Mouse (Mus musculus) c-Kit-positive CD71-positive TER-119-positive erythroid progenitor cells, embryonic 14.5 days (primary cell): ENCODE data around the gene Nmur1.
"Not testable (repeated sequence)": the region's sequence is repeated elsewhere in the genome, so short reads cannot be mapped to it uniquely, and the experiment has no call there.

Experiments used
- DNase-seq: peaks from one replicate; pipeline ENCODE4 v3.0.0-alpha.2; 2013; ENCODE audit warnings: low spot score

Nmur1 gene

DNA sequence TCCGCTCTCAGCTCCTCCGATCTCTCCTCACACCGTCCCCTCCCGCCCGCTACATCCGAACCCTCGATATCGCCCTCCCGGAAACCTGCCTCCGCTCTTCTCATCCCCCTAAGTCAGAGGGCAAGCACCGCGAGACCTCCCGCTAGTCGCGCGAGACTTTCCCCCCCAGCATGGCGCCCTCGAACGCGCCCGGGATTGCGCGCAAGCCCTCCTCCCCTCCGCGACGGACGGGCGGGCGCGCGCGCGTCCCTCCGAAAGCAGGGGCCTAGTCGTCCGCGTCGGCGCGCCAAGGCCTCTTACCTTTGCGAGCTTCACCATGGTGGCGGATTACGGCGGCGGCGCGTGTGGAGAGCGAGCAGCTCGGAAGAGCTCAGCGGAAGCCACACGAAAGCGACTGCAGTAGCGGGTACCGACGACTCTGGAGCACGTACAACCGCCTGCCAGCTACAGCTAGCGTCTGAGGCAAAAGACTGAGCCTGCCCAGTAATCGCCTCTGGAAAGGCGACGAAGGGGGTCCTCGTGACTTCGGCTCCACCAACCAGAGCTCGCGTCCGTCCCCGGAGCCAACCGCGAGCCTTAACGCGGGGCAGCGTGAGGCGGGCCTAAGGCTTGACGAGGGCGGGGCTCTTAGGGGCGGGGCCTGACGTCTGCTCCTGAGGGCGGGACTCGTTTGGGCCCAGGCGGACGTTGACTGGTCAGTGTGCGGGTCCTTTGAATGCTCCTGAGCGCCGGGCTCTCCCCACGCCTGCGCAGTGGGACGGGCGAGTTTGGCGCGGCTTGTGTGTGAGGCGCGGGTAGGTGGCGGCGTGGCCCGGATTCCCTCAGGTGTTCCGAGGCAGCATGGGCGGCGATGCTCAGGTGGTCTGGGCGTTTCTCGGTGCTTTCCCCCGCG lies 66.9 kb downstream of the Nmur1 start, which contains the start of gene Ncl:
TSS of gene Ncl (minus strand) at position 495 of the 892 bp plus-strand sequence.
- peak; percentile 99 for DNase-seq

- no peak for DNase-seq
These were observed 67.7 kb downstream of the Nmur1 start for GRCm38 (mm10) chr1:86358229-86358905.

GRCm38 (mm10) chr1:86354186-86354585 lies 71.8 kb downstream of the Nmur1 start:
- no peak for DNase-seq

DNA sequence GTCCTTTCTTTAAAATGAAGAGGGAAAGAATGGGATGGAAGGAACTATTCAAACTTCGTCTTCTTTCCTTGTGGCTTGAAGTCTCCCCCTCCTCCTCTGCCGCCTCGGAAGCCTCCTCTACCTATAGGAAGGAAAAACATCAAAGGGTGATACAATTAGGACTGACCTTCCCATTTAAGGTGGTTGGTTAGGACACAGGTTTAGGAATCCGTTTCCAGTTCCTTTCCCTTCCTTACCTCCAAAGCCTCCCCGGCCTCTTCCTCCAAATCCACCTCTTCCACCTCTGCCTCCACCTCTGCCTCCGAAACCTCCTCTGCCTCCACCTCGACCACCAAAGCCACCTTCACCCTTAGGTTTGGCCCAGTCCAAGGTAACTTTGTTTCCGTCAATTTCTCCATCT lies 75.5 kb downstream of the Nmur1 start:
- DNase-seq: no peak

GRCm38 (mm10) chr1:86349696-86350095 lies 76.3 kb downstream of the Nmur1 start:
- no peak for DNase-seq

DNA sequence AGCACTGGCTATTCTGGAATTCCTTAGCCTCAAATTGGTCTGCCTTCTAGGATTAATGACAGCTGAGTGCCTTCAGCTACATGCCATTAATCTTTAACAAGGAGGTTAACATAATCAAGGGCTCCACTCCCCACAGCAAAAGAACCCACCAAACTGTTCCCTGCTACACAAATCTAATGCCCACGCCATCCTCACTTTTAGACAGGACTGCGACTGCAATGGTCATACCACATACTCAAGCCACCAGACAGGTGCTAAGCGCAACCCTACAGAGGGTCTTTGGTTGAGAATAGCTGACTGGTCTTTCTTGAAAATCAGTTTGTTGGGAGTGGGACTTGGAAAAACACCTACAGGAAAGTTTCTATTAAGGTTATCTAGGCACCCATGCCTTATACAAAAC lies 76.8 kb downstream of the Nmur1 start:
- DNase-seq: no peak

GRCm38 (mm10) chr1:86348801-86349200 lies 77.2 kb downstream of the Nmur1 start:
- DNase-seq: no peak

- no peak for DNase-seq
These were observed 77.9 kb downstream of the Nmur1 start for GRCm38 (mm10) chr1:86348083-86348482.

DNA sequence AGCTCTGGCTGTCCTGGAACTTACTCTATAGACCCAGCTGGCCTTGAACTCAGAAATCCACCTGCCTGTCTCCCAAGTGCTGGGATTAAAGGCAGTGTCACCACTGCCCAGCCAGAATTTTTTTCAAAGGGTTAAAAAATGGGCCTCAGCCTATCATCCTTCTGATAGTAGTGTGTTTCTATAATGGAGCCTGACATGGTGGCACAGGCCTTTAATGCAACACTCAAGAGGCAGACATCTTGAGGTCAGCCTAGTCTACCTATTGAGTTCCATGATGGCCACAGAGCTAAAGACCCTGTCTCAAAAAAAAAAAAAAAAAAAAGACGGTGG lies 78.3 kb downstream of the Nmur1 start:
- no peak for DNase-seq

GRCm38 (mm10) chr1:86346851-86347715 lies 78.9 kb downstream of the Nmur1 start:
- DNase-seq: no peak

GRCm38 (mm10) chr1:86345956-86346355 lies 80.1 kb downstream of the Nmur1 start:
- no peak for DNase-seq

DNA sequence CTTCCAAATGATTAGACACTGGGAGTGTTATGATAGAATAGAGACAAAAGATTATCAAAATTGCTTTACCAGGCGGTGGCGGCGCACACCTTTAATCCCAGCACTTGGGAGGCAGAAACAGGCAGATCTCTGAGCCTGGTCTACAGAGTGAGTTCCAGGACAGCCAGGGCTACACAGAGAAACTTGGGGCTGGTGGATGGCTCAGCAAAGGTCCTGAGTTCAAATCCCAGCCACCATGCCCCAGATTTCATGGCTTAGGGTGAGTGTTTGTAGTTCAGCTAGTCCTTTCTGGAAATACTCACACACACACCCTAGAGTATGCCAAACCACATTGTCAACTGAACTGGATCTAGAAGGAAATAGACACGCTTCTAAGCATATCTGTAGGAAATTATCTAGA lies 81.0 kb downstream of the Nmur1 start:
- DNase-seq: no peak

- DNase-seq: no peak
These were observed 81.8 kb downstream of the Nmur1 start for GRCm38 (mm10) chr1:86343969-86344861.

GRCm38 (mm10) chr1:86343087-86343645 lies 82.9 kb downstream of the Nmur1 start:
- DNase-seq: no peak

GRCm38 (mm10) chr1:86342371-86342770 lies 83.7 kb downstream of the Nmur1 start:
- DNase-seq: no peak

GRCm38 (mm10) chr1:86341096-86341495 lies 84.9 kb downstream of the Nmur1 start:
- DNase-seq: not testable (repeated sequence)

DNA sequence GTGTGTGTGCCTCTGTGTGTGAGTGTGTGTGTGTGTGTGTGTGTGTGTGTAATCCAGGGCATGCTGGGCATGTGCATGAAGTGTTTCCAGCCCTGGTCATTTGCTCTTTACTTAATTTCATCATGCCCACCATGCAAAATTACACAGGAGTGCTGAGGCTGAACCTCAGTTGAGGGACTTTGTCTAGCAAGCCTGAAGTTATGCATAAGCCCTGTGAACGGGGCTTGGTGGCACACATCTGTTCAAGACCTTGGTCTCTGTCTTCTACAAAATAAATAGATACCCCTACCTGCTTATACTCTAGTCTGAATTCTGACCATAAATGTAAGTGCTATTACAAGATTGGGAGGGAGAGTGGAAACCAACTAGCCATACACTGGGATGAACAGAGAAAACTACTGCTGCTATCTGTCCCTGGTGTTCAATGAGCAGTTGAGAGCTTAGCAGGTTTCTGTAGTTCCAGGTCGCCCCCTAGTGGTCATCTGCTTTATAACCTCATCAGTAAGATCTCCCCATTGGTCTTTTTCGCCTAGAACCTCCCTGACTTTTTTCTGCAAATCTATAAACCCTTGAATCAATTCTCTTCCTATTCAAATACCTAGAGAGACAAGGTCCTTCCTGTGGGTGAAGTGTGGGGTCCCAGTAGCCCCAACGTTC lies 86.7 kb downstream of the Nmur1 start:
- peak; percentile 87 for DNase-seq

- DNase-seq: no peak
These were observed 89.7 kb downstream of the Nmur1 start for GRCm38 (mm10) chr1:86336330-86336729.
